Mouse (Mus musculus): ENCODE measurements at regions not wholly inside any gene's neighbourhood (a gene's known extent, or its start where the extent isn't known, plus 50 kb on each side); places are given as distances from the start of the nearest gene placed in this dataset.

- in situ Hi-C loops (cut with MseI, MboI) = no loop called here
Measured at GRCm38 (mm10) chr1:111699030-111699732, 165.5 kb downstream of the Dsel start.

- in situ Hi-C loops (cut with MseI, MboI) = loop anchor here (25.0 kb wide), 2 partner anchors 176 to 726 kb away; no protein-coding TSS in a partner anchor
Measured at GRCm38 (mm10) chr1:111660950-111661349, 203.8 kb downstream of the Dsel start.

GRCm38 (mm10) chr1:111660099-111660670 lies 204.5 kb downstream of the Dsel start:
- in situ Hi-C loops (cut with MseI, MboI) = loop anchor here (25.0 kb wide), 2 partner anchors 177 to 727 kb away; no protein-coding TSS in a partner anchor

- in situ Hi-C loops (cut with MseI, MboI) = no loop called here
Measured at GRCm38 (mm10) chr1:111633860-111634460, 230.8 kb downstream of the Dsel start.

Data from mouse trophoblast stem cell (cell line).